Mouse (Mus musculus): ENCODE data around the gene Gm49601. TPM values are rescaled to one million over a fixed set of nuclear protein-coding genes. Genes with fewer than 3 reads are reported as not detected.

Gene Gm49601
- polyA plus RNA-seq, 1 experiment from 2014 or later: 3.7 TPM

GRCm38 (mm10) chr16:18628206-18628947 is 2.1 kb upstream of the Gm49601 start:
- Histone ChIP-seq H3K27ac (replicated peaks) (peak overlapping the region; percentile 91), H3K27me3 (ENCODE audit: low read depth, poor library complexity, severe bottlenecking) (peaks cover 89% of the 10 kb centered on the region), H3K36me3 (peaks cover 20% of the 10 kb centered on the region), H3K9me3 (replicated peaks) (no peaks in the 10 kb centered on the region), H3K4me1 (peaks cover 41% of the 10 kb centered on the region), H3K4me3 (peak overlapping the region; percentile 91)
- no peak for DNase-seq (ENCODE audit: low spot score)
- 68% methylated on average over 7 of the region's 7 CpGs for WGBS

DNA sequence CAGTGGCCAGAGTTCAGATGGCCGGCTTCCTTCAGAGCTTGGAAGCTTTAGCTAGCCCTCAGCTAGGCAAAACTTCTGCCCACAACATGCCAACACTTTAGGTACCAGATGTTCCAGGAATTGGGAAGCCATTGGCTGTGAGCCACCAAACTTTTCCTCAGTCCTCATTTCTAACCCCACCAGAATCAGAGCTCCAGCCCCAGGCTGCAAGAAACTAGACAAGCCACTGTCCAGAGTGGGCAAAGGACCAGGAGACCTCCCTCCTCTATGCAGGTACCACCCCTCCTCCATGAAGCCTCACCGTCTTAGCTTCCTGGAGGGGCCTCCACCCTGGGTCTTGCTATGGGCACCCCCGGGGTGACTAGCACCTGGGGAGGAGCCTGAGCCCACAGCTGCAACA is 936 bp upstream of the Gm49601 start:
- no peaks in the 10 kb centered on the region for H3K9me3 ChIP-seq (replicated peaks)
- peak overlapping the region; percentile 91; the same call in 1 of the 2 replicates for H3K4me3 ChIP-seq
- peaks cover 43% of the 10 kb centered on the region for H3K4me1 ChIP-seq
- WGBS: 43% methylated on average over 3 of the region's 3 CpGs
- DNase-seq (ENCODE audit: low spot score): no peak
- H3K36me3 ChIP-seq: peaks cover 33% of the 10 kb centered on the region
- peaks cover 95% of the 10 kb centered on the region for H3K27me3 ChIP-seq (ENCODE audit: low read depth, poor library complexity, severe bottlenecking)
- H3K27ac ChIP-seq (replicated peaks): no peak overlapping the region

DNA sequence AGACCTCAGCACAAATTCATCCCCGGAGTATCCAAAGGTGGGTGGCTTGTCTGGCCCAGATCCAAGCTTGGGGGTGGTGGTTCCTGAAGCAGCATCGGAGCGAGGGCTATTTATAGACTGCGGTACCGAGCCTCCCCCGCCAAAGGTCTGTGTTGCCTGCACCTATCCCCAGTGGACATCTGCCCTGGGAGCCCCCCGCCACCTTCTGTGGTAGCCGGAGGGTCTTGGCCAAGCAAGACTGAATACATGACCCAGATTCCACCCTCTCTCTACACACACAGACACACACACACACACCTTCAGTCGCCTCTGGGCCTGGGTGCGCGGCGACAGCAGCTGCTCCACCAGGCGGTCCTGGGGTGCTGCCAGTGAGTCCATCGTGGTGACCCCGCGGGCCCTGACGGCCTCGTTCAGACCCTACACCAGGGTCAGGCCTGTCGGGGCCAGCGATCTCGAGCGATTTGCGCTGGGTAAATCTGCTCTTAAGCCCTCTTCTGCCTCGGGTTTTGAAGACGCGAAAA is 376 bp downstream of the Gm49601 start:
- no peaks in the 10 kb centered on the region for H3K9me3 ChIP-seq (replicated peaks)
- peaks cover 34% of the 10 kb centered on the region for H3K36me3 ChIP-seq
- H3K4me3 ChIP-seq: peak overlapping the region; percentile 63
- peaks cover 97% of the 10 kb centered on the region for H3K27me3 ChIP-seq (ENCODE audit: low read depth, poor library complexity, severe bottlenecking)
- peak overlapping the region; percentile 72 for H3K27ac ChIP-seq (replicated peaks)
- 10% methylated on average over 26 of the region's 26 CpGs for WGBS
- DNase-seq (ENCODE audit: low spot score): no peak
- H3K4me1 ChIP-seq: peaks cover 56% of the 10 kb centered on the region

DNA sequence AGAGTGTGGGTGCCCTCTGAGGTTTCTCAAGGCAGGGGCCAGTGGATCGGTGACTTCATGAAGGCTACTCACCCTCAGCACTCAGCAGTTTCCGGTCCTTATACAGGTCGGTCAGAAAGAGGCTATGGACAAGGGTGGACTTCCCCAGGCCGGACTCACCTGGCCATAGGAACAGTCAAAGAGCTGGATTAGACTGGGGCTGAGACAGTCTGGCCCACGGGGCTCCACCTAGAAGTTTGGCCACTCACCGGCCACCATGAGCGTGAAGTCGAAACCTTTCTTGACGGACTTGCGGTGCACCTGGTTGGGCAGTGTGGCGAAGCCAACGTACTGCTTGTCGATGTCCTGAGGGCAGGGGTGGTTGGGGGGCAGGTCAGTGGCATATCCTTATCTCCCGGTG is 1.1 kb downstream of the Gm49601 start:
- Histone ChIP-seq H3K36me3 (peaks cover 34% of the 10 kb centered on the region), H3K4me1 (peaks cover 59% of the 10 kb centered on the region), H3K4me3 (no peak overlapping the region; the same call in 1 of the 2 replicates), H3K9me3 (replicated peaks) (no peaks in the 10 kb centered on the region), H3K27me3 (ENCODE audit: low read depth, poor library complexity, severe bottlenecking) (peaks cover 97% of the 10 kb centered on the region), H3K27ac (replicated peaks) (no peak overlapping the region)
- no peak for DNase-seq (ENCODE audit: low spot score)
- WGBS: 29% methylated on average over 14 of the region's 14 CpGs

GRCm38 (mm10) chr16:18624641-18625040 is 1.6 kb downstream of the Gm49601 start:
- Histone ChIP-seq H3K27ac (replicated peaks) (no peak overlapping the region), H3K36me3 (peaks cover 34% of the 10 kb centered on the region), H3K27me3 (ENCODE audit: low read depth, poor library complexity, severe bottlenecking) (peaks cover 99% of the 10 kb centered on the region), H3K4me1 (peaks cover 54% of the 10 kb centered on the region), H3K9me3 (replicated peaks) (no peaks in the 10 kb centered on the region), H3K4me3 (no peak overlapping the region)
- 10% methylated on average over 15 of the region's 15 CpGs for WGBS
- DNase-seq (ENCODE audit: low spot score): no peak

- H3K36me3 ChIP-seq: peaks cover 34% of the 10 kb centered on the region
- H3K9me3 ChIP-seq (replicated peaks): no peaks in the 10 kb centered on the region
- H3K27me3 ChIP-seq (ENCODE audit: low read depth, poor library complexity, severe bottlenecking): peaks cover 100% of the 10 kb centered on the region
- H3K4me1 ChIP-seq: peaks cover 51% of the 10 kb centered on the region
- no peak for DNase-seq (ENCODE audit: low spot score)
- H3K4me3 ChIP-seq: no peak overlapping the region
- 12% methylated on average over 15 of the region's 15 CpGs for WGBS
- H3K27ac ChIP-seq (replicated peaks): no peak overlapping the region
Measured at GRCm38 (mm10) chr16:18623751-18624540, 2.3 kb downstream of the Gm49601 start.

DNA sequence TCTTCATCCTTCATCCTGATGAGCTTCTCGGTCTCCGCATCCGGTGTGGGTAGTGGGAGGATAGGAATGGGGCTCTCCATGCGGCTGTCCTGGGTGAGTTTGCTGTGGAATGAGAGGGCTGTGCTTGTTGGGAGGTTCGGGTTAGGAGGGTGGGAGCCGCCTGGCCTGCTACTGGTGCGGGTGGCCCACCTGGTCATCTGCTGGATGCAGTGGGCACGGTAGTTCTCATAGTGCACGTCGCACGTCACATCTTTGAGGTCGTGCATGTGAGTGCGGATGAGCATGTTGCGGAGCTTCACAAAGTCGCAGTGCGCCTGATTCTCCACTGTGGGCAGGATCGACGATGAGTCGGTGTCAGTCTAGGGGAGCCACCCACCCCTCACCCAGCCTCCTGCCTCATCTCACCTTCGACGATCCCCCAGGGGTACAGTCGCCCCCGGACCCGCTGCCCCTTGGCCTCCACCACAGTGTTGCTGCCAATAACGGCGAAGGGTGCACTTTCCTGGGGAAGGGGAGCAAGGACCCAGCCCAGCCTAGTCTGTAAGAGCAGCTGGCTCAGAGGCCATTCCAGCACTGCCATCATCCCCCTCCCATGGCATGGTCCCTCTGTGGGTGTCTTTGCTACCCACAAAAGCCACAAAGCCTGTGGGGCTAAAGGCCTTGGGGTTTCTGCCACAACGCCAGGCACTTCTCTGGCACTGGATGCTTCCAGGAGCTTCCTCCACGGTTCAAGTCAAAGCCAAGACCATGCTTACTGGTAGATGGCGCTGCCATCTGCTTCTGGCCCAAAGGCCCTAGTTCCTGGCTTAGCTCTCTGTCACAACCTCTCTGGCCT is 3.1 kb downstream of the Gm49601 start:
- Histone ChIP-seq H3K9me3 (replicated peaks) (no peaks in the 10 kb centered on the region), H3K36me3 (peaks cover 34% of the 10 kb centered on the region), H3K27me3 (ENCODE audit: low read depth, poor library complexity, severe bottlenecking) (peaks cover 100% of the 10 kb centered on the region), H3K27ac (replicated peaks) (no peak overlapping the region), H3K4me3 (no peak overlapping the region), H3K4me1 (peaks cover 46% of the 10 kb centered on the region)
- DNase-seq (ENCODE audit: low spot score): no peak
- WGBS: 9% methylated on average over 29 of the region's 29 CpGs

GRCm38 (mm10) chr16:18622019-18622418 is 4.2 kb downstream of the Gm49601 start, which contains the start of gene Gp1bb:
Gene Gp1bb (minus strand): TSS chr16:18622403.
- 2% methylated on average over 17 of the region's 17 CpGs for WGBS
- Histone ChIP-seq H3K36me3 (peaks cover 34% of the 10 kb centered on the region), H3K4me3 (peak within 1 kb of the TSS; percentile 57), H3K27me3 (ENCODE audit: low read depth, poor library complexity, severe bottlenecking) (peaks cover 100% of the 10 kb centered on the region), H3K4me1 (peaks cover 52% of the 10 kb centered on the region), H3K9me3 (replicated peaks) (no peaks in the 10 kb centered on the region), H3K27ac (replicated peaks) (no peak within 1 kb of the TSS)
- DNase-seq (ENCODE audit: low spot score): peak; percentile 42

DNA sequence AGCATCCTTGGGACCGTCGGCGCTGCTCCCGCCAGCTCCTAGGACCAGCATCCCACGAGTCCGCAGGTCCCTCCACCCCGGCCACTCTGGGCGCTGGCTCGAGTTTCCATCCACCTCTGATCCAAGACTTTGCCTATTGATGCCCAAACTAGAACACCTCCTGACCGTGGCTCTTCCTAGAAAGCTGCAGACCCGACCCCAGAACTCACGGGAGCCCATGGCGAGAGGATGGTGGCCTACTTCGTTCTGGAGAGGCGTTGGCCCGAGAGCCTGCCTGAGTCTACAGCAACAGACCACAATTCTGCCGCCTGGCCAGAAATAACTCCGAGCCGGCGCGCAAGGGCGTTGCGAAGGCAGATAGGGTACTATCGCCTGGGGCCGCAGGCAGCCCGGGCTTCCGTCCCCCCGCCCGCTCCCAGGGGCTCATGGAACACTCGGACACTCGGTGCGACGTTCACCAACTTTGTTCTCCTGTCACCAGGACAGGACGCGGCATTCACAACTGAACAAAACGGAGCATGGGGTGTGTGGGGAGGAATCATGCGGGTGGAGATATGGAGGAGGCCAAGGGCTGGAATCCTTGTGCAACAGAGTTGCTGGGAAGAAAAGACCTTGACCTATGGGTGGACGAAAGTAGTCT is 4.7 kb downstream of the Gm49601 start:
- Histone ChIP-seq H3K27ac (replicated peaks) (no peak overlapping the region), H3K4me3 (peak overlapping the region; percentile 57), H3K9me3 (replicated peaks) (no peaks in the 10 kb centered on the region), H3K36me3 (peaks cover 34% of the 10 kb centered on the region), H3K4me1 (peaks cover 51% of the 10 kb centered on the region), H3K27me3 (ENCODE audit: low read depth, poor library complexity, severe bottlenecking) (peaks cover 100% of the 10 kb centered on the region)
- peak; percentile 54 for DNase-seq (ENCODE audit: low spot score)
- WGBS: 2% methylated on average over 38 of the region's 38 CpGs

GRCm38 (mm10) chr16:18620601-18621361 is 5.4 kb downstream of the Gm49601 start:
- peak; percentile 49 for DNase-seq (ENCODE audit: low spot score)
- Histone ChIP-seq H3K27ac (replicated peaks) (peak overlapping the region; percentile 38; the same call in 1 of the 2 replicates), H3K27me3 (ENCODE audit: low read depth, poor library complexity, severe bottlenecking) (peaks cover 100% of the 10 kb centered on the region), H3K4me3 (peak overlapping the region; percentile 57), H3K4me1 (peaks cover 44% of the 10 kb centered on the region), H3K36me3 (peaks cover 34% of the 10 kb centered on the region), H3K9me3 (replicated peaks) (no peaks in the 10 kb centered on the region)
- WGBS: under 1% methylated on average over 74 of the region's 74 CpGs

GRCm38 (mm10) chr16:18620201-18620600 is 6.0 kb downstream of the Gm49601 start:
- H3K4me3 ChIP-seq: peak overlapping the region; percentile 57

More at GRCm38 (mm10) chr16:18620201-18620600, 6.0 kb downstream of the Gm49601 start:
- no peak for DNase-seq (ENCODE audit: low spot score)
- WGBS: 16% methylated on average over 6 of the region's 6 CpGs
- H3K4me1 ChIP-seq: peaks cover 41% of the 10 kb centered on the region
- peaks cover 31% of the 10 kb centered on the region for H3K36me3 ChIP-seq
- H3K27me3 ChIP-seq (ENCODE audit: low read depth, poor library complexity, severe bottlenecking): peaks cover 100% of the 10 kb centered on the region
- no peak overlapping the region for H3K27ac ChIP-seq (replicated peaks)
- H3K9me3 ChIP-seq (replicated peaks): no peaks in the 10 kb centered on the region
